Mouse (Mus musculus): ENCODE data around the gene Srrt. TPM values are rescaled to one million over a fixed set of nuclear protein-coding genes. Genes with fewer than 3 reads are reported as not detected.

Gene Srrt
- total RNA-seq, 2 experiments from 2014 or later, result 185 to 191 TPM

GRCm38 (mm10) chr5:137277360-137278342, 29.8 kb downstream of the Srrt start:
- DNase-seq (ENCODE audit: low spot score in 2 of 2), result no peak

DNA sequence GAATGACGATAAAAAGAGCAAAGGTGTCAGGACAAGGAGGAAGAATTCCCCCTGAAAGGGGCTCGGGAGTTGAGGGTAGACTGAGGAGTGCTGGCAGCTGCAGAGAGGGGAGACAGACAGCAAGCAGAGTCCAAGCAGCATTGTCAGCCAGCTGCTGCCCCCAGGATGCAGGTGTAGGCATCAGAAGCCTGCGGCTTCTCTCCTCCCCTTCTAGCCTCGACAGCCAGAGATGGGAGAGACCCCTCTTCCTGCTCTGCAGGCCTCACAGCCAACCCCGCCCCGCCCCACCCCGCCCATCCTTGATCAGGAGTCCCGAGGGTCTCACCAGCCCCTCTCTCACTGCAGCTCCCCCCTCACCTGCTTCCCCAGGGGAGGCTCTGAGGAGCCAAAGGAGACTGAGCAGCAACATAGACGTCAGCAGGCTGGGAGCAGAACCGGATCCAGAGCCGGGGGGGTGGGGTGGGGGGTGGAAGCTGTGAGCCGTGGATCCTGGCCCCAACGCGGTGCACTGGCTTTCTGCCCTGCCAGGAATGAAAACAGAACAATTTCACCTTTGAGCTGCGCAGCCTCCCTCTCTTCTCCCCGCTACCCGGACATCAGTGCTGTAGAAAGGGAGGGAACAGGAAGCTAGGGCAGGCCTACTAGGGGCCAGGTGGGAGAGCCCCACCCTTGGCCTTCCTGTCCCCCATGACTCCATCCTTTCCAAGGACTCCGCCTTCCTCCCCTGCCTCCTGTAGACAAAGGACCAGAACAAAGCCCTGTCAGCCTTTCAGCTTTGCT, 39.2 kb downstream of the Srrt start:
- no peak for DNase-seq (ENCODE audit: low spot score in 2 of 2)

- DNase-seq (ENCODE audit: low spot score in 2 of 2), result no peak
Observed at GRCm38 (mm10) chr5:137264787-137265186, 42.7 kb downstream of the Srrt start.

DNA sequence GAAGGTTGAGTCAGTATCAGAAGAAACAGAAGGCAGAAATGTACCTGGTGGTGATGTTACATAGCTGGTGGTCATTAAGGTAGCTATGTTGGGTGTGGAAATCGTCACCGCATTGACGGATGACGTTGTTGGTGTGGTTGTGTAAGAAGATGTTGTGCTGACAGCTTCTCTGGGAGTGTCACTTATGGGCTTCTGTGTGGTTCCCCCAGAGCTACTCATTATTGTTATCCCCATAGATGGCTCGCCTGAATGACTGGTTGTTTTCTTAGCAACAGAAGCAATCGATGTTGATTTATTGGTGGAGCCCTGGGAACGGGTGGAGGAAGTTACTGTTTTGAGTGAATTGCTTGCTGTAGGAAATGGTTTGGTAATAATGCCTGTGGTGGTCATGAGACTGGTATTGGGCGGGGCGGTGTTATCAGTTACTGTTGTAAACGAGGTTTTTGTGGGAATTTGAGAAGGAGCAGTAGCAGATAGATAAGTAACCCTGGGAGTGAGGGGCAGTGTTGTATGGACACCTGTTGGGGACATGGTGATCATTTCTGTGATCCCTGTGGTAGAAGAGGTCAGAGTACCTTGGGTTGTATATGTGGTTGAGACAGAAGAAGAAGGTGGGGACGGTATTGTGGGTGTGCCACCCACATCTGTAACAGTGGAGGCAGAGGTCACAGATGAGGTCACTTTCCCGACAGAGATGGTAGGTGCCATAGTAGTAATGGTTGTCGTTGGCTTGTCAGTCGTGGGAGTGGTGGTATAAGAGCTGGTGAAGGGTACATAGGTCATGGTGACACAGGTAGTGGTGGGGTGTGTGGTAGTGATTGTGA, 43.4 kb downstream of the Srrt start:
- DNase-seq (ENCODE audit: low spot score in 2 of 2), result no peak

Small RNAs within 50 kb of the gene (microRNA-seq; reads per million reads assigned to microRNA genes)
- gene Mir7036, result 1.7 to 5.7 reads per million in 2 experiments
- gene Mir8116, result 0 to 0.25 reads per million in 2 experiments

Other genes starting within 250 kb of the Srrt start
- gene Serpine1, start 235.4 kb downstream of the Srrt start, total RNA-seq (2021), result under 1 TPM; 0.70 to 0.89 TPM
- gene Trim56, start 191.5 kb downstream of the Srrt start, total RNA-seq (2021), result 1 to 10 TPM; 4.2 to 4.7 TPM
- gene Muc3, start 158.4 kb downstream of the Srrt start, total RNA-seq (2021), result not detected
- gene Muc3a, start 95.3 kb downstream of the Srrt start, total RNA-seq (2021), result 1 to 10 TPM; 3.0 to 4.4 TPM
- gene Ache, start 20.2 kb downstream of the Srrt start, total RNA-seq (2021), result 10 to 100 TPM; 50.0 to 54.6 TPM
- gene Ufsp1, start 13.0 kb downstream of the Srrt start, total RNA-seq (2021), result 10 to 100 TPM; 12.2 to 13.4 TPM
- 1 to 10 TPM; 4.8 to 5.9 TPM for gene Trip6, start 6.7 kb upstream of the Srrt start, total RNA-seq (2021)
- 10 to 100 TPM; 20.3 to 23.9 TPM for gene Slc12a9, start 25.9 kb upstream of the Srrt start, total RNA-seq (2021)
- gene Ephb4, start 42.4 kb upstream of the Srrt start, total RNA-seq (2021), result 1 to 10 TPM; 5.5 to 5.8 TPM
- gene Zan, start 169.4 kb upstream of the Srrt start, total RNA-seq (2021), result under 1 TPM; 0.12 to 0.30 TPM
- gene Pop7, start 194.8 kb upstream of the Srrt start, total RNA-seq (2021), result 10 to 100 TPM; 31.3 to 33.3 TPM
- 10 to 100 TPM; 62.3 to 65.6 TPM for gene Gigyf1, start 210.9 kb upstream of the Srrt start, total RNA-seq (2021)
- gene Epo, start 225.6 kb upstream of the Srrt start, total RNA-seq (2021), result not detected
- gene Gnb2, start 225.8 kb upstream of the Srrt start, total RNA-seq (2021), result 100 to 1,000 TPM; 607 to 661 TPM
- gene Actl6b, start 245.8 kb upstream of the Srrt start, total RNA-seq (2021), result 100 to 1,000 TPM; 112 to 115 TPM